Mouse (Mus musculus) testis, postnatal 10 days (tissue): ENCODE measurements at regions not wholly inside any gene's neighbourhood (a gene's known extent, or its start where the extent isn't known, plus 50 kb on each side); places are given as distances from the start of the nearest gene placed in this dataset.

Experiments used
- DNase-seq: peaks from one replicate; pipeline ENCODE4 v3.0.0; 2021; ENCODE audit warnings: low spot score

DNA sequence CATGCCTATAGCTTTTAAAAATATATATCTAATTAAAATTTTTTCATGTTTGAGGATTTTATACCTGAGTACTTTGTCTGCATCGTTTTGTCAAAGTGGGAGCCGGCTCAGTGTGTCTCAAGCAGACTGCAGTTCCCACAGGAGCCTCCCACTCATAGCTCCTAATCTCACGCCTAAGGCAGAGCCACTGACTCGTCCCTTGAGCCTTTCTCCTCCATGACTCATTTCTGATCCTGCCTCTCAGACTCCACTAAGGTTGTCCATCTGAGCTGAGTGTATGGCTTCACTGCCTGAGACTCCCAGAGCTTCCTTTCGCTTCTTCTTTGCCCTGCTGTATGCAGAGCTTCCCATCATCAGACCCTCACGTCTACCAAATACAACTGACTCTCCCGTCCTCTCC lies 98.8 kb downstream of the Efnb2 start:
- DNase-seq: no peak

GRCm38 (mm10) chr8:8558050-8558449 lies 103.0 kb downstream of the Efnb2 start:
- no peak for DNase-seq

GRCm38 (mm10) chr8:8556152-8556551 lies 104.9 kb downstream of the Efnb2 start:
- DNase-seq: no peak

- no peak for DNase-seq
These were observed 106.4 kb downstream of the Efnb2 start for GRCm38 (mm10) chr8:8554691-8555090.

- no peak for DNase-seq
These were observed 108.3 kb downstream of the Efnb2 start for GRCm38 (mm10) chr8:8552779-8553178.

GRCm38 (mm10) chr8:8536626-8537025 lies 124.4 kb downstream of the Efnb2 start:
- no peak for DNase-seq

DNA sequence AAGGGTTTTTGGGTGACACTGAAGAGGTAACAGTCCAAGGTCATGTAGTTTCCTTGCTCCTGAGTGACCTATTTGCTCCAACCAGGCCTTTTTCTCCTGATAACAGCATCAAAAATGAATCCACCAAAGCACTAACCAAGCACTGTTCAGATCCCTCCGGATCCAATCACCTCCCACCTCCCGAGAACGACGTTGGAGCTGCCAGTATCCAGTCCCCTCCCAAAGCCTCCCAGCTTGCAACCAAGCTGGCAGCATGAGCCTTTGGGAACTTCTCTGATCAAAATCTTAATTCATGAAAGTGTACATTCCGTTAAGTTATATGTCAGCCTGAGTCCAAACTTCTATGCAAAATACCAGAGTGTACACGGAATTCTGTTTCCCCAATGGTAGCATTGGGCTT lies 126.3 kb downstream of the Efnb2 start:
- no peak for DNase-seq

DNA sequence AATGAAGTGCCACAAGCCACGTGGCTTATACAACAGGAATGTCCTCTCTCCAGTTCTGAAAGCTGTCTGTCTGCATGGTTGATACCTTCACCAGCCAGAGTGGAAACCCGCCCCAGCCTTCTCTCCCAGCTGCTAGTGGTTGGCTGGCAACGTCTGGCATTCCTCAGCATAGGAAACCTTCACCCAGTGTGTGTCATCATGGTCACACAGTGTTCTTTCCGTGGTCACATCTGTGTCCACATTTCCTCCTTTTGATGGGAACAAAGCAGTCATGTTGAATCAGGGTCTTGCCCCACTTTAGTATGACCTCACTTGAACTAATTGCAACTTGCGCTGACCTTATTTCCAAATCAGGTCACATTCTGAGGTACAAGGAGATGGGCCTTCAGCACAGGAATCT lies 128.1 kb downstream of the Efnb2 start:
- DNase-seq: no peak

DNA sequence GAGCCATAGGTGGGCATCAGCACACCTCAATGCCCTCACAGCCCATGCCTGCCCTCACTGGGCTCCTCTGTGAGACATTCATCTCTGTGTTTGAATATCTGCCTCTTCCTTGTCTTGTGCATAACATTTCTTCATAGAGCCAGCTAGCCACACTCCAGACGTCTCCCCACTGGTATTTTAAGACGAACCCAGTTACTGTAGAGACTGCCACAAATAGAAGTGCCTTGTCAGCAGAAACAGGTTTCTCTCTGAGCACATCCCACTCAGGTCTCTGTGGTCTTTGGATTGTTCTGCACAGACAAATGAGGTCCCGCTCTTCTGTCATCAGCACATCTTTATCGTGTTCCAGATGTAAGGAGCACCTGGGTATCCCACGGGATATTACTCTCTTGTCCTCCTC lies 130.5 kb downstream of the Efnb2 start:
- DNase-seq: no peak

- no peak for DNase-seq
These were observed 139.5 kb downstream of the Efnb2 start for GRCm38 (mm10) chr8:8521532-8521931.

DNA sequence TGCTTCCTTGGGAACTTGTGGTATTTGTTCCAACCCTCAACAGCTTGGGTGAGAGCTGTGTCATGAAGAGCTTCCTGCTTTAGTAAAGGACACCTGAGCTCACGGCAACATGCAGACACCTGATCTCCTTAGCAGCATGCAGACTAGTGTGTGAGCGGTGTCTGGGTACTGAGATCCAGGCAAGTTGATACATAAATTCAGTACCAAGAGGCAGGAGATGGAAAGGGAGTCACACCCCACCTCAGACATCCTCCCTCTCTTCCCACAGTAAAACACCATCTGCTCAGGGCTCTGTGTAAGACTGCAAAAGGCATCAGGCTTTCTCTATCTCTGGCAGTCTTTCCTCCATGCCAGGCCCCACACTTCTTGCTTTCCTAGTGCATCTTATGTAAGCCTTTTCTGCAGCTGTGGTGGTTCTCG lies 141.3 kb downstream of the Efnb2 start:
- DNase-seq: no peak

DNA sequence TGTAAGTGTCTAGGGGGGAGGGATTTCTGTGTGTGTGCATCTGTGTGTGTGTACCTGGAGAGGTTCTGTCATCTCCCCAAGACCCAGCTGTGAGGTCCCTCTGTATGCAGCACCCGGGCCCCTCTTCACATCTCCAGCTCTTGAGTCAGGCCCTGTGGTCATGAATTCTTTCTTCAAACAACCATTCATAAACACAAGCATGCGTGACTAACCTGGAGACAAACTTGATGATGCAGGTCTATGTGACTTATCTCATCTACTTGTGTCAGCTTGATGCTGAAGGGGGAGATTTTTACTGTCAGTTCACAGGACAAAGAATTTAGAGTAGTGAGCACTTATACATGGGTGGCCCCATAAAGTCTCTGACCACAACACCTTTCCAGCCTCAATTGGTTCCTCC lies 143.4 kb downstream of the Efnb2 start:
- DNase-seq: no peak

- DNase-seq: no peak
These were observed 144.8 kb downstream of the Efnb2 start for GRCm38 (mm10) chr8:8516272-8516671.

DNA sequence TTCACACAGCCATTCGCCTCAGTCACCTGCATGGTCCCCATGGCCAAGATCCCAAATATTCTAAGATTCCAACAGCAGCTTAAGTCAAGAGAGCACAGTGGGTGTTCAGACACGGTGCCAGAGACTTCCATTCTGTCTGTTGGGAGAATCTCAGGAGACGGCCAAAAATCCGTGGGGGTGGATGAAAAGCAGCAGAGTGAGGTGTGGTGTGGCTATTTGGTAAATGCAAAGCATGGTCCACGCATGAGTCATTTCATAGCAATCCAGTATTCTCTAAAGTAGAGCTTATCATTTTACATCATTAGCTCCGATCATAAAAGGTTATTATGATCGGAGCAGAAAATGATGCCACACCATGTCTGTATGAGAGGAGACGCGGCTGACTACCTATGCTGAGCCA lies 161.1 kb downstream of the Efnb2 start:
- DNase-seq: no peak

GRCm38 (mm10) chr8:8498753-8499152 lies 162.3 kb downstream of the Efnb2 start:
- DNase-seq: no peak

DNA sequence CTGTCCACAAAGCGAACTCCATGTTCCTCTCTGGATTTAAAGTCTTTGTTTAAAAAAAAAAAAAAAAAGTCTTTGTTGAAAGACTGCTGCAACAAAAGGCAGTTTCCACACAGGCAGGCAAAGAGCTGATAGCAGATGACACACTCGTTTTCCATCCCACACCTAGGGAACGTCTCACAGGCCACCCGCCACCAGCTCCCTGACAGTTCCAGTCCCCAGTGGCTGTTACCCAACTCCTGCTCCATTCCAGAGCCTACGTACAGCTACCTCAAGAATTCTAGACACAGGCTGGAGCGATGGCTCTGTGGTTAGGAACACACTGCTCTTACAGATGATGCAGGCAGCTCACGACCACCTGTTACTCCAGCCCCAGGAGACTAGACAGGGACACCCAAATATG lies 165.6 kb downstream of the Efnb2 start:
- no peak for DNase-seq

DNA sequence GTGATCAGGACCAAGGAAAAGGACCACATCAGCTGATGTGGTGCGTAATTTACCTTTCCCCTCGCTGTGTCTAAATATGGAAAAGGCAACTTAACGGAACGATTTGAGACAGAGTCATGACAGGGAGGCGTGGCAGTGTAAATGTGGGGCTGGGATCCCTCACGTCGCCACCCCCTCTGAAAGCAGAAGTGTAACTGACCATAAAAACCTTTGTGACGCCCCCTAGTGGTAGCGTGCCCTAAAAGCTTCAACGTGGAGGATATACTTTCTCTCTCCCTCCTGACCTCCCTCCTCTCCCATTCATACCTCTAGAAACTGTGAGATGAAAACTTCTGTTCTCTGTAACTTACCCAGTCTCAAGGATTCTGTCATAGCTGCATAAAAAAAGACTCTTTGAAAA lies 166.8 kb downstream of the Efnb2 start:
- DNase-seq: no peak

DNA sequence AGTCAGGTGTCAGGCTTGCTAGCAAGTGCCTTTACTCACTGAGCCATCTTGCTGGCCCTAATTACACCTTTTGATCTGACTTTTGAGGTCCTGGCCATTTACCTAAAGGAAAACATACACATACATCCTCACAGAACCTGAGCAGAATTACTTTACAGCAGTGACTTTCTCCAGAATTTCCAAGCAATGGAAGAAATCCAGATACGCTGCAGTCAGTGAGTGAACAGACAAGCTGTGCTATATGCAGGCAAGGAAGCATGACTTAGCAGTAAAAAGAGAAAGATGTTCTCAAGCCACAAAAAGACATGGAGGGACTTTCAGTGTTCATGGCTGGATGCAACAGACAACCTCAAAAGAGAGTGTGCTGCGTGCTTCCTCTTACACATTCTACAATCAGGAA lies 169.1 kb downstream of the Efnb2 start:
- no peak for DNase-seq

DNA sequence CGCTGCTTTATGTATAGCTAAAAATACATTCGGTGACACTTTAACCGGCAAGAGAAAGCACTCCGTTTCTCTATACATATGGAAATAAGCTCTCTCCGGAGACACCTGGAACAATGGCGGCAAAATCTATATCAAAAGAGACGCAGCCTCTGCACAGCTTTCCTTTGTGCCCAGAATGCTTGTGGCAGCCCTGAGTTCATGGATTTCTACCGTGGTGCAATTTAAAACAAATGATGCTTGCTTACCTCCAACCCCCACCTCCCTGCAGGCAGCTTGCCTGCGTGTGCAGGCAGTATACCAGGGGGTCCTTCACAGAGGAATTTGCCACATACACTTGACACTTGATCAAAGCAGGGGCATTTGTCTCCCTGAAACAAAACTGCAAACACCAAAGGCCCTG lies 171.3 kb downstream of the Efnb2 start:
- DNase-seq: no peak

GRCm38 (mm10) chr8:8488695-8489571 lies 172.1 kb downstream of the Efnb2 start:
- peak; percentile 48 for DNase-seq

GRCm38 (mm10) chr8:8488191-8488694 lies 172.8 kb downstream of the Efnb2 start:
- no peak for DNase-seq

DNA sequence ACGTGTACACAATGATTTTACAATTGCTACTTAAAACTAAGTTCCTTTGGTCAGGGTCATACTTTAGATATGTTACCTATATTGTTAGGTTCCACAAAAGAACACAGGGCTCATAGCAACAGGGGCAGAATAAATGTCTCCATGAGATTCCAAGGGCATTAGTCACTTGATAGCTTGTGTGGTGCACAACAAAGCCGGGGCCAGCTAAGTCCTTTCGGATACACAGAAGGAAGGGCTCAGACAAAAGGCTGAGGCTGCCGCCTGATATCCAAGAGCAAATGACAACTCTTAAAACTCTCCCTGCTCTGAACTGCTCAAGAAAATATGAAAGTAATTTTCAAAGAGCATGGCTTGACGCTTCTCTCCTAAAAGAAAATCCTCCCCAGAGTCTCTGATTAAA lies 173.3 kb downstream of the Efnb2 start:
- DNase-seq: no peak

DNA sequence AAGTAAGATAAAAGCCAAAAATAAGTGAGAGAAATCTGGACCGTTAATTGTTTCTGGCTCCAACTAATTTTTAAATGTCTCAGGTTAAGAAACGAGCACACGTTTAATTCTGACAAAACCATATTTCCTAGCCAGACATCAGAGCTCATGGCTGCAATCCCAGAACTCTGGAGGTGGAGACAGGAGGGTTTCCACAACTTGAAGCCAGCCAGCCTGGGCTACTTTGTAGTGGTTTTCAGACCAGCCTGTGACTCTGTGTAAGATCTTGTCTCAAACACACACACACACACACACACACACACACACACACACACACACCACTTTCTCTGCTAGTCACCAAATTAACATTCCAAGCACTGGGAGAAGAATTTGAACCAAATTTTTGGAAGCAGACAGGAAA lies 174.2 kb downstream of the Efnb2 start:
- DNase-seq: no peak

DNA sequence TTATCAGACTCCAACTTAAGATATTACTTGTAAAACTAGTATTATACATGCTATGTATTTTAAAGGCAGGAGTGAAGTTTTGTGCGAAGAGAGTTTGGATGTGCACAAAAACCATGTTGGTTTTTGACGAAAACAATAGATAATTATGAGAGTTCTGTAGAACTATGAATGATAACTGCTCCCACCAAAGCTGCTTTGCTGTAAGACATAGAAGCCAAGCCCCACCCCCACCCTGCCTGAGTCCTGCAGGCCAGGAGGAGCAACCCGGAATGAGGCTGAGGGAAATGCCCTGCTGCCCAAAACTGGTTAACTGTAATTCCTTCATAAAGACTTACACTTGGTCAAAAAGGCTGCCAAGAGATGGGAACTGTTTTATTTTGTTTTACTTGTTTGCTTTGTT lies 175.8 kb downstream of the Efnb2 start:
- no peak for DNase-seq
